Mouse (Mus musculus): ENCODE measurements at regions not wholly inside any gene's neighbourhood (a gene's known extent, or its start where the extent isn't known, plus 50 kb on each side); places are given as distances from the start of the nearest gene placed in this dataset.
"Not testable (repeated sequence)": the region's sequence is repeated elsewhere in the genome, so short reads cannot be mapped to it uniquely, and the experiment has no call there.

- H3K4me3 ChIP-seq; H3K9me3 ChIP-seq; H3K9ac ChIP-seq; H3K36me3 ChIP-seq; ATAC-seq (ENCODE audit: low read depth); H3K27ac ChIP-seq (replicated peaks); H3K27me3 ChIP-seq: not testable (repeated sequence)
- Histone ChIP-seq H3K4me2 (0 out of 2 replicates have a peak overlapping the region, but pooled peaks have one; percentile 32), H3K4me1 (replicated peaks) (peaks cover 22% of the 10 kb centered on the region)
- WGBS = 47% methylated on average over 25 of the region's 42 CpGs
These were observed 257.3 kb upstream of the Castor2 start for GRCm38 (mm10) chr5:133842059-133842706.

- Histone ChIP-seq H3K4me3 (no peak overlapping the region), H3K9ac (no peak overlapping the region), H3K9me3 (no peaks in the 10 kb centered on the region), H3K4me2 (no peak overlapping the region), H3K27me3 (no peaks in the 10 kb centered on the region), H3K27ac (replicated peaks) (no peak overlapping the region), H3K4me1 (replicated peaks) (peaks cover 3% of the 10 kb centered on the region; the same call in 1 of the 2 replicates), H3K36me3 (no peaks in the 10 kb centered on the region)
- no peak for ATAC-seq (ENCODE audit: low read depth)
- WGBS = 85% methylated on average over 5 of the region's 5 CpGs
These were observed 261.2 kb upstream of the Castor2 start for GRCm38 (mm10) chr5:133838286-133838685.

GRCm38 (mm10) chr5:133833217-133833616 lies 266.3 kb upstream of the Castor2 start:
- H3K4me3 ChIP-seq = no peak overlapping the region
- no peak overlapping the region for H3K9ac ChIP-seq
- no peaks in the 10 kb centered on the region for H3K9me3 ChIP-seq
- no peaks in the 10 kb centered on the region for H3K27me3 ChIP-seq
- H3K36me3 ChIP-seq = no peaks in the 10 kb centered on the region
- H3K4me1 ChIP-seq (replicated peaks) = peaks cover 5% of the 10 kb centered on the region; the same call in 1 of the 2 replicates
- no peak for ATAC-seq (ENCODE audit: low read depth)
- no peak overlapping the region for H3K27ac ChIP-seq (replicated peaks)
- no peak overlapping the region for H3K4me2 ChIP-seq
- 80% methylated on average over 7 of the region's 7 CpGs for whole genome bisulfite sequencing

DNA sequence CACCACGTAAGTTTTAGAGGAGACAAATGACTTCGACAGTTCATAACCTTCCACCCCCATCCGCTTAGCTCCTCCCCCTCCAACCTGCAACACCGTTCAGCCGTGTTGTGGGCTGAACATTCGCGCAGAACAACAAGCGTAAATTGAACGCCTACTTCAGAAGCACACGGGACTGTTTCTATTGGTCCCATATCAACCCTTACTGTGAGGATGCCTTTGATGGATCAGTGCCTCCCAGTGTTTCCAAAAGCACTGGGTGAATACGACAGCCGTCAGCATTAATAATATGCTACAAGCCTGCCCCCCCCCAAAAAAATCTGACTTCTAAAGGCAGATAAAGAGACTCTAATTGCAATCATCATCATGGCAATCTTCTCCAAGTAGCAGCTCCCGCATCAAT lies 271.3 kb upstream of the Castor2 start:
- 85% methylated on average over 13 of the region's 13 CpGs for WGBS
- no peak for ATAC-seq (ENCODE audit: low read depth)
- H3K9me3 ChIP-seq = no peaks in the 10 kb centered on the region

DNA sequence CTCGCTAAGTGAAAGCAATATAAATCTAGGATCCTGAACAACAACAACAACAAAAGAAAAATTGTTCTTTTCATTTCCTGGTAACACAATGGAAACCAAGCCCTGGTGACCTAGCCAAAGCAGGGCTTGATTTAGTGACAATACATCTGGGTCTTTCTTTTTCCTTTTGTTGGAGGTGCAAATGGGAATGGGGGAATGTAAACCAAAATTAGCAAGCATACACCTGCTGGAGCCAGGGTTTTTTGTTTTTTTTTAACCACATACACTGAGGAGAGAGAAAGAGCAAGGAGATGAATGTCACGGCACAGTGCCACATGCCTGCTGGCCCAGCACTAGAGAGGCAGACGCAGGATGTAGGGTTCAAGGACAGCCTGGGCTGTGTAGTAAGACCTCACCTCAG lies 275.6 kb upstream of the Castor2 start:
- Histone ChIP-seq H3K27ac (replicated peaks) (peak overlapping the region; percentile 61), H3K9me3 (no peaks in the 10 kb centered on the region), H3K4me1 (replicated peaks) (peaks cover 28% of the 10 kb centered on the region), H3K27me3 (no peaks in the 10 kb centered on the region), H3K36me3 (no peaks in the 10 kb centered on the region), H3K4me2 (no peak overlapping the region), H3K9ac (no peak overlapping the region), H3K4me3 (no peak overlapping the region)
- ATAC-seq (ENCODE audit: low read depth) = no peak
- WGBS = 18% methylated on average over 3 of the region's 3 CpGs

More for the DNA sequence above, 271.3 kb upstream of the Castor2 start:
- no peak overlapping the region for H3K4me2 ChIP-seq
- no peak overlapping the region for H3K9ac ChIP-seq
- peaks cover 11% of the 10 kb centered on the region for H3K4me1 ChIP-seq (replicated peaks)
- no peaks in the 10 kb centered on the region for H3K27me3 ChIP-seq
- H3K4me3 ChIP-seq = no peak overlapping the region
- H3K27ac ChIP-seq (replicated peaks) = no peak overlapping the region
- no peaks in the 10 kb centered on the region for H3K36me3 ChIP-seq

GRCm38 (mm10) chr5:133821273-133821672 lies 278.2 kb upstream of the Castor2 start:
- Histone ChIP-seq H3K9ac (no peak overlapping the region), H3K9me3 (no peaks in the 10 kb centered on the region), H3K4me3 (no peak overlapping the region), H3K27me3 (no peaks in the 10 kb centered on the region), H3K27ac (replicated peaks) (no peak overlapping the region), H3K36me3 (no peaks in the 10 kb centered on the region), H3K4me1 (replicated peaks) (peaks cover 28% of the 10 kb centered on the region), H3K4me2 (no peak overlapping the region)
- 24% methylated on average over 3 of the region's 3 CpGs for WGBS
- ATAC-seq (ENCODE audit: low read depth) = peak; percentile 53; the same call in 1 of the 2 replicates

- ATAC-seq (ENCODE audit: low read depth) = no peak
- H3K9ac ChIP-seq = no peak overlapping the region
- no peaks in the 10 kb centered on the region for H3K9me3 ChIP-seq
- H3K4me2 ChIP-seq = no peak overlapping the region
- 82% methylated on average over 5 of the region's 5 CpGs for WGBS
- H3K4me1 ChIP-seq (replicated peaks) = no peaks in the 10 kb centered on the region
- no peak overlapping the region for H3K27ac ChIP-seq (replicated peaks)
- no peaks in the 10 kb centered on the region for H3K36me3 ChIP-seq
- H3K4me3 ChIP-seq = no peak overlapping the region
- 0 out of 2 replicates have a peak, but pooled peaks cover 3% of the 10 kb centered on the region for H3K27me3 ChIP-seq
These were observed 284.0 kb upstream of the Castor2 start for GRCm38 (mm10) chr5:133815462-133815861.

GRCm38 (mm10) chr5:133814436-133814835 lies 285.1 kb upstream of the Castor2 start:
- Histone ChIP-seq H3K27me3 (0 out of 2 replicates have a peak, but pooled peaks cover 3% of the 10 kb centered on the region), H3K36me3 (no peaks in the 10 kb centered on the region), H3K27ac (replicated peaks) (no peak overlapping the region), H3K4me2 (no peak overlapping the region), H3K4me3 (no peak overlapping the region), H3K9me3 (no peaks in the 10 kb centered on the region), H3K9ac (no peak overlapping the region), H3K4me1 (replicated peaks) (no peaks in the 10 kb centered on the region)
- WGBS = 56% methylated on average over 6 of the region's 6 CpGs
- ATAC-seq (ENCODE audit: low read depth) = no peak

DNA sequence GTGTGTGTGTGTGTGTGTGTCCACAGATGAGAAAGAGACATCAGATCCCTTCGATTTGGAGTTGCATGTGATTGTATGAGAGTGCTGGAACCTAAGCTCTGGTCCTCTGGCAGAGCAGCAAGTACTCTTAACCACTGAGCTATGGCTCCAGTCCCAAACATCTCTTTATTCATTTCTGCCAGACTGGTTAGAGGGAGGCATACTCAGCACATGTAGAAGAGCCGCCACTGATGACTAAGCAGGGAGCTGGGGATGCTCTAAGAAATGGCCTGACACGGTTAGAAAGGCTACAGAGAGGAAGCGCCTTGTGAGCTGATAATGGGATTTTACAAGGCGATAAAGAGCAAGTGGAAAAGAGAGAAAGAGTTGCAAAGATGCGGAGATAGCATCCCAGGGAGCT lies 287.3 kb upstream of the Castor2 start:
- H3K9me3 ChIP-seq = no peaks in the 10 kb centered on the region
- WGBS = 66% methylated on average over 6 of the region's 6 CpGs
- ATAC-seq (ENCODE audit: low read depth) = no peak

GRCm38 (mm10) chr5:133806891-133807290 lies 292.6 kb upstream of the Castor2 start:
- H3K4me2 ChIP-seq = no peak overlapping the region
- no peak overlapping the region for H3K9ac ChIP-seq

More for the DNA sequence above, 287.3 kb upstream of the Castor2 start:
- Histone ChIP-seq H3K4me2 (no peak overlapping the region), H3K36me3 (no peaks in the 10 kb centered on the region), H3K9ac (no peak overlapping the region), H3K4me1 (replicated peaks) (peaks cover under 1% of the 10 kb centered on the region; the same call in 1 of the 2 replicates), H3K27ac (replicated peaks) (no peak overlapping the region), H3K27me3 (0 out of 2 replicates have a peak, but pooled peaks cover 3% of the 10 kb centered on the region), H3K4me3 (no peak overlapping the region)

DNA sequence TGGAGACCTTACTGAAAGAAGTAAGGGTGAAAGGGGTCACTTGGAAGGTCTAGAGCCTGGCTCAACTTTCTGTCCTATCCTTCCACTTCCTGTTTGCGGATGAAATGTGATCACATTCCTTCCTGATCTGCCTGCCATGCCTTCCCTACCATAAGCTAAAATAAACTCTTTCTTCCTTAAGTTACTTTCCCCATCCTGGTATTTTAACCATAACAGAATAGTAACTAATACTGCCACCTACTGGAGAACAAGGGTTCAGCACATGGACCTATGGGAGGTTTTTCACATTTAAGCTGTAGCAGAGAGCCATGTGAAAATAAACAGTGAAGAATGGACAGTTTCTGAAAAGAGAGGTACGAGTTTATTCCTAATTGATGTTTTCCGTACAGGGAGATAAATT lies 297.5 kb upstream of the Castor2 start:
- no peaks in the 10 kb centered on the region for H3K36me3 ChIP-seq
- no peak overlapping the region for H3K4me3 ChIP-seq
- no peaks in the 10 kb centered on the region for H3K9me3 ChIP-seq
- WGBS = 81% methylated on average over 3 of the region's 3 CpGs
- H3K27ac ChIP-seq (replicated peaks) = no peak overlapping the region
- H3K27me3 ChIP-seq = no peaks in the 10 kb centered on the region
- ATAC-seq (ENCODE audit: low read depth) = no peak
- peaks cover 7% of the 10 kb centered on the region for H3K4me1 ChIP-seq (replicated peaks)
- H3K9ac ChIP-seq = no peak overlapping the region
- no peak overlapping the region for H3K4me2 ChIP-seq

More at GRCm38 (mm10) chr5:133806891-133807290, 292.6 kb upstream of the Castor2 start:
- H3K27ac ChIP-seq (replicated peaks) = no peak overlapping the region
- no peak for ATAC-seq (ENCODE audit: low read depth)
- WGBS = 36% methylated on average over 7 of the region's 7 CpGs
- H3K9me3 ChIP-seq = no peaks in the 10 kb centered on the region
- no peak overlapping the region for H3K4me3 ChIP-seq
- H3K36me3 ChIP-seq = no peaks in the 10 kb centered on the region
- H3K27me3 ChIP-seq = 0 out of 2 replicates have a peak, but pooled peaks cover 3% of the 10 kb centered on the region
- peaks cover 10% of the 10 kb centered on the region for H3K4me1 ChIP-seq (replicated peaks)

- 36% methylated on average over 3 of the region's 3 CpGs for WGBS
- no peaks in the 10 kb centered on the region for H3K36me3 ChIP-seq
These were observed 303.9 kb upstream of the Castor2 start for GRCm38 (mm10) chr5:133795638-133796037.

DNA sequence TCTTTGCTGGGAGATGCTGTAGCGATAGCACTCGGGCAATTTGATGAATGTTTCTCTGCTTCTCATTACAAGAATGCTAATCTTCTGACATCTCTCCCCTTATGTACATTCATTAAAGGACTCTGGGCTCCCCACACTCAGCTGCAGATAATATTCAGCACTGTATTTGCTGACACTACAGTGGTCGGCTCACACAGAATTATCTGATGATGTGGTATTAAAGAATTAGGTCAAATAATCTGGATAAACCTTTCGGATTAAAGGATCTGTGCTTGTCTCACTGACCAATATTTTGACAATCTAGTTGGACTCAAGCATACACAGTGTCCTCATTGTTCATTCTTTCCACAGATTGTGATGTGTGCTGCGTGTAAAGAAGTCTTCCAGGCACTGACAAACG lies 308.8 kb upstream of the Castor2 start:
- WGBS = 60% methylated on average over 6 of the region's 6 CpGs
- H3K9me3 ChIP-seq = no peaks in the 10 kb centered on the region
- no peak overlapping the region for H3K4me2 ChIP-seq
- H3K4me1 ChIP-seq (replicated peaks) = peaks cover 5% of the 10 kb centered on the region; the same call in 1 of the 2 replicates
- H3K27ac ChIP-seq (replicated peaks) = no peak overlapping the region
- H3K4me3 ChIP-seq = no peak overlapping the region
- H3K36me3 ChIP-seq = no peaks in the 10 kb centered on the region
- ATAC-seq (ENCODE audit: low read depth) = no peak
- no peak overlapping the region for H3K9ac ChIP-seq
- H3K27me3 ChIP-seq = no peaks in the 10 kb centered on the region

More at GRCm38 (mm10) chr5:133795638-133796037, 303.9 kb upstream of the Castor2 start:
- no peak overlapping the region for H3K4me2 ChIP-seq
- H3K4me3 ChIP-seq = no peak overlapping the region
- no peak overlapping the region for H3K27ac ChIP-seq (replicated peaks)
- peaks cover 1% of the 10 kb centered on the region; the same call in 1 of the 2 replicates for H3K4me1 ChIP-seq (replicated peaks)
- ATAC-seq (ENCODE audit: low read depth) = no peak
- no peaks in the 10 kb centered on the region for H3K27me3 ChIP-seq
- no peaks in the 10 kb centered on the region for H3K9me3 ChIP-seq
- no peak overlapping the region for H3K9ac ChIP-seq

Measured in neural tube, embryonic 13.5 days (tissue).